Mouse (Mus musculus) cerebellum, adult 2 months (tissue): Measurements from ENCODE around the gene Ppih.

Experiments
- CTCF ChIP-seq: fragments of 200-500 bp; IDR thresholded peaks from 2 replicates; pipeline ENCODE4 v1.5.1; 2011; ENCODE audit warnings: low read depth, mild to moderate bottlenecking, control low read depth, low read length, moderate library complexity, borderline replicate concordance; ENCODE audit not compliant: insufficient read depth
- POLR2A ChIP-seq: fragments of 200-500 bp; IDR thresholded peaks from 2 replicates; pipeline ENCODE4 v1.6.1; 2011; ENCODE audit warnings: low read length, control low read depth, borderline replicate concordance; ENCODE audit not compliant: insufficient read depth

DNA sequence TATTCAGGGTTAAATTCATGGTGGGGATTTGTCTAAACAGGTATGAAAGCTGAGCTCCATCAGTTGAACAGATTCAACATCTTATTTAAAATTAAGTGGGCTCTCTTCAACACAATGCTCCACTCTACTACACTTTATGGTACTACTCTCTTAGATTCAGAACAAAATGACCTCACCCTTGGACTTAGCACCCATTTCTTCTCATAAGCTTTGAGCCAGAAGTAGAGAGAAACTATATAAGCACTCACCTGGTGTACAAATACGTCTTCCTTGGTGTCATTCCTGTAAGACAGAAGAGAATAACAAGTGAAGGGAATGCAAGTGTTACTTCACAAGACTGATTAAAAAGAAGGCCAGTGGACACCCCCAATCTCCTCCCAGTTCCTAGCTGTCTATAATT is 35.5 kb downstream of the Ppih start:
- TF ChIP-seq POLR2A = no peak
- TF ChIP-seq CTCF = no peak
